Mouse (Mus musculus) cerebellum, adult 2 months (tissue): ENCODE measurements around the gene Tmem213.

ENCODE experiments used
- CTCF ChIP-seq: fragments of 200-500 bp; IDR thresholded peaks from 2 replicates; pipeline ENCODE4 v1.5.1; 2011; ENCODE audit warnings: low read depth, mild to moderate bottlenecking, control low read depth, low read length, moderate library complexity, borderline replicate concordance; ENCODE audit not compliant: insufficient read depth
- POLR2A ChIP-seq: fragments of 200-500 bp; IDR thresholded peaks from 2 replicates; pipeline ENCODE4 v1.6.1; 2011; ENCODE audit warnings: low read length, control low read depth, borderline replicate concordance; ENCODE audit not compliant: insufficient read depth

DNA sequence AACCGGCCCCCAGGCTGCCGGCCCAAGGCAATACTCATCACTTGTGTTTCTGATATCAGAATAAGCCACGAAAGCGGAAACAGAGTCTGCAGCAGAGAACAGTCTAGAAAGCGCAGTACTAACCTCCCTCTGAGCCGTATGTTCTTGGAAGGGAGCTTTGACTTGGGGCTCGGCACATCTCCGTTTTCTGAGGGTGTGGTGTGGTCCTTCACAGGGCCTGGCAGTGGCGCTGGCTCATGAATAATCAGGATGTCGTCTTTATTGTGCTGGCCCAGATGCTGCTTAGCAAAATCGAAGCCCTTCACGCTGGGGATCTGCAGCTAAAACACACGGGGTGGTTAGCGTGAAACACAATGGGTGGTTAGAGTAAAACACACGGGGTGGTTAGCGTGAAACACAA is 48.9 kb downstream of the Tmem213 start:
- no peak for TF ChIP-seq POLR2A
- TF ChIP-seq CTCF, result no peak
